Mouse (Mus musculus): ENCODE results near the gene R3hcc1l. TPM values are rescaled to one million over a fixed set of nuclear protein-coding genes. Genes with fewer than 3 reads are reported as not detected.

The R3hcc1l gene
- polyA plus RNA-seq, 2 experiments = 7.8 to 12.2 TPM

DNA sequence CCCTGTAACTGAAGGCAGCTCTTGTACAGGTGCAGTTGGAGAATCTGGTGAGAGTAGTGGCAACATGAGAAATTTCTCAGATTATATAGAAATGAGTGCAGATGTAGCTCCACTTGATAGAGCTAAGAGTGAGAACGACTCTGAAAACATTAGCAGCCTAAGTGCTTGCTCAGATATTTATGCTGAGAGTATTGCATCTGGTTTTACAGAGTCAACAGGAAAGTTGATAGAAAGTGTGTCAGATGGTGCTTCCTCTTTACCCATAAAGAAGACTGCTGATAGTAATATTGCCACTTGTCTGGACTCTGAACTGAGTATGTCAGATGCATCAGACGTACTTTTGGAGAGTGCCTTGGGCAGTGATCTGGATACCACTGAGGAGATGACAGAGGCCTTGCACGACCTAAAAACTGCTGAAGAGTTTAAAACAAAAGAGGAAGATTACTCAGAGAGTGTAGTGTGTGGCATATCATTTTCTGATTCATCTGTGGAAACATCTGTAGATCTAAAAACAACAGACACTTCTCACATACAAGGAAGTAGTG is 45.2 kb downstream of the R3hcc1l start:
- H3K9ac ChIP-seq (replicated peaks) = no peak overlapping the region
- H3K4me2 ChIP-seq (ENCODE audit: low read depth) = no peak overlapping the region
- H3K4me3 ChIP-seq (ENCODE audit: insufficient read depth in 1 of 2, low read depth in 2 of 2, low read length in 2 of 2) = no peak overlapping the region
- DNase-seq (ENCODE audit: low read depth in 3 of 3, low spot score in 3 of 3) (no peak), ATAC-seq (ENCODE audit: insufficient read depth) (no peak)
- H3K27ac ChIP-seq = no peak overlapping the region
- TF ChIP-seq CTCF (IDR thresholded peaks at IDR 0.05; ENCODE audit: low read depth) (no peak), EP300 (IDR thresholded peaks at IDR 0.05; ENCODE audit: low read depth) (no peak)
- H3K4me1 ChIP-seq (replicated peaks; ENCODE audit: control insufficient read depth in 2 of 2, insufficient read depth in 2 of 2, low read length in 1 of 2) = no peaks in the 10 kb centered on the region
- H3K9me3 ChIP-seq (ENCODE audit: control insufficient read depth, low read length) = no peaks in the 10 kb centered on the region
- H3K36me3 ChIP-seq (replicated peaks; ENCODE audit: control insufficient read depth, insufficient read depth, low read depth) = peaks cover 14% of the 10 kb centered on the region
- 58% methylated on average over 3 of the region's 3 CpGs for WGBS (ENCODE audit: insufficient replicate concordance)
- no peaks in the 10 kb centered on the region for H3K27me3 ChIP-seq (ENCODE audit: control insufficient read depth, insufficient read depth, low read length)

- 80% methylated on average over 4 of the region's 4 CpGs for WGBS (ENCODE audit: insufficient replicate concordance)
- DNase-seq (ENCODE audit: low read depth in 3 of 3, low spot score in 3 of 3) (no peak), ATAC-seq (ENCODE audit: insufficient read depth) (no peak)
- Histone ChIP-seq H3K9ac (replicated peaks) (no peak overlapping the region), H3K4me3 (ENCODE audit: insufficient read depth in 1 of 2, low read depth in 2 of 2, low read length in 2 of 2) (no peak overlapping the region), H3K36me3 (replicated peaks; ENCODE audit: control insufficient read depth, insufficient read depth, low read depth) (peaks cover 14% of the 10 kb centered on the region), H3K9me3 (ENCODE audit: control insufficient read depth, low read length) (no peaks in the 10 kb centered on the region), H3K27me3 (ENCODE audit: control insufficient read depth, insufficient read depth, low read length) (no peaks in the 10 kb centered on the region), H3K4me1 (replicated peaks; ENCODE audit: control insufficient read depth in 2 of 2, insufficient read depth in 2 of 2, low read length in 1 of 2) (no peaks in the 10 kb centered on the region), H3K27ac (no peak overlapping the region), H3K4me2 (ENCODE audit: low read depth) (no peak overlapping the region)
- no peak for TF ChIP-seq CTCF (IDR thresholded peaks at IDR 0.05; ENCODE audit: low read depth)
- TF ChIP-seq EP300 (IDR thresholded peaks at IDR 0.05; ENCODE audit: low read depth) = no peak
Measured at GRCm38 (mm10) chr19:42566283-42567019, 47.9 kb downstream of the R3hcc1l start.

DNA sequence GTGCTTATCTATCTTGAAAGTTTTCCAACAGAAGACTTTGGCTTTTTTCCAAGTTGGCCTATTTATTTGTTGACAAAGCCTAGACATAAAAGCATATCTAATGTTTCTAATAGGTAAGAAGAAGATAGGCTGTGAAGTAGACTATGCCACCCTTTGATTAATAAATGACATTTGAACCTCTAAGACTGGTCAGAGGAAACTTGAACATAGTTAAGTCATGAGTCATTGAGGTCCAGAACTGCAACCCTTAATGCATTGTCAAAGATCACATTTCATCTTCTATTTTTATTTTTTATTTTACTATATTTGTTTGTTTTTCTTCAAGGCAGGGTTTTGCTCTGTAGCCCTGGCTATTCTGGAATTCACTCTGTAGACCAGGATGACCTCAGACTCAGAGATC is 48.5 kb downstream of the R3hcc1l start:
- H3K4me3 ChIP-seq (ENCODE audit: insufficient read depth in 1 of 2, low read depth in 2 of 2, low read length in 2 of 2) = no peak overlapping the region
- H3K9me3 ChIP-seq (ENCODE audit: control insufficient read depth, low read length) = no peaks in the 10 kb centered on the region
- no peak overlapping the region for H3K4me2 ChIP-seq (ENCODE audit: low read depth)
- TF ChIP-seq CTCF (IDR thresholded peaks at IDR 0.05; ENCODE audit: low read depth) (no peak), EP300 (IDR thresholded peaks at IDR 0.05; ENCODE audit: low read depth) (no peak)
- H3K9ac ChIP-seq (replicated peaks) = no peak overlapping the region
- H3K4me1 ChIP-seq (replicated peaks; ENCODE audit: control insufficient read depth in 2 of 2, insufficient read depth in 2 of 2, low read length in 1 of 2) = no peaks in the 10 kb centered on the region
- peaks cover 14% of the 10 kb centered on the region for H3K36me3 ChIP-seq (replicated peaks; ENCODE audit: control insufficient read depth, insufficient read depth, low read depth)
- H3K27me3 ChIP-seq (ENCODE audit: control insufficient read depth, insufficient read depth, low read length) = no peaks in the 10 kb centered on the region
- no peak overlapping the region for H3K27ac ChIP-seq
- DNase-seq (ENCODE audit: low read depth in 3 of 3, low spot score in 3 of 3) (no peak), ATAC-seq (ENCODE audit: insufficient read depth) (no peak)

DNA sequence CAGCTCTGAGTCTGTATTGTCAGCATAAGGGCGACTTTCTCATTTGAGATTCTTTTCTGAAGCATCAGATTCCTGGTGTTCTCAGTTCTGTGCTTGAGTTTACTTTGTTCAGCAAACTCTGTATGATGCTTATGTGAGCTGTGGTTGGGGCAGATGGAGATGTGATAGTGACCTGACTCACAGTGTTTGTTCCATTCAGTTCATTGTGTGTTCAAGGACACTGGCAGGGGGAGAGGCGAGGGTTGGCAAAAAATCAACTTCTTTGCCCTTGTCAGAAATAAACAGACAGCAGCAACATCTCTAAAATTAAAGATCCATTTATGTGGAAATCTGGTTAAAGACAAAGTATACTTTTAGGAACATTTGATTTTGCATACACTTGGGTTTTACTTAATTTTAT is 50.5 kb downstream of the R3hcc1l start:
- H3K27ac ChIP-seq = no peak overlapping the region
- DNase-seq (ENCODE audit: low read depth in 3 of 3, low spot score in 3 of 3) (no peak), ATAC-seq (ENCODE audit: insufficient read depth) (no peak)
- H3K9me3 ChIP-seq (ENCODE audit: control insufficient read depth, low read length) = no peaks in the 10 kb centered on the region
- no peak overlapping the region for H3K4me3 ChIP-seq (ENCODE audit: insufficient read depth in 1 of 2, low read depth in 2 of 2, low read length in 2 of 2)
- H3K27me3 ChIP-seq (ENCODE audit: control insufficient read depth, insufficient read depth, low read length) = no peaks in the 10 kb centered on the region
- H3K9ac ChIP-seq (replicated peaks) = no peak overlapping the region
- no peak overlapping the region for H3K4me2 ChIP-seq (ENCODE audit: low read depth)
- no peaks in the 10 kb centered on the region for H3K4me1 ChIP-seq (replicated peaks; ENCODE audit: control insufficient read depth in 2 of 2, insufficient read depth in 2 of 2, low read length in 1 of 2)
- 63% methylated on average over 2 of the region's 2 CpGs for WGBS (ENCODE audit: insufficient replicate concordance)
- H3K36me3 ChIP-seq (replicated peaks; ENCODE audit: control insufficient read depth, insufficient read depth, low read depth) = no peaks in the 10 kb centered on the region
- TF ChIP-seq EP300 (IDR thresholded peaks at IDR 0.05; ENCODE audit: low read depth) (no peak), CTCF (IDR thresholded peaks at IDR 0.05; ENCODE audit: low read depth) (no peak)

- H3K36me3 ChIP-seq (replicated peaks; ENCODE audit: control insufficient read depth, insufficient read depth, low read depth) = no peaks in the 10 kb centered on the region
- 74% methylated on average over 4 of the region's 4 CpGs for WGBS (ENCODE audit: insufficient replicate concordance)
- no peak for DNase-seq (ENCODE audit: low read depth in 3 of 3, low spot score in 3 of 3)
Measured at GRCm38 (mm10) chr19:42571291-42571690, 52.7 kb downstream of the R3hcc1l start.

More at GRCm38 (mm10) chr19:42571291-42571690, 52.7 kb downstream of the R3hcc1l start:
- TF ChIP-seq EP300 (IDR thresholded peaks at IDR 0.05; ENCODE audit: low read depth) (no peak), CTCF (IDR thresholded peaks at IDR 0.05; ENCODE audit: low read depth) (no peak)
- H3K27me3 ChIP-seq (ENCODE audit: control insufficient read depth, insufficient read depth, low read length) = no peaks in the 10 kb centered on the region
- no peak overlapping the region for H3K9ac ChIP-seq (replicated peaks)
- H3K4me2 ChIP-seq (ENCODE audit: low read depth) = no peak overlapping the region
- no peak overlapping the region for H3K4me3 ChIP-seq (ENCODE audit: insufficient read depth in 1 of 2, low read depth in 2 of 2, low read length in 2 of 2)
- no peak overlapping the region for H3K27ac ChIP-seq
- H3K9me3 ChIP-seq (ENCODE audit: control insufficient read depth, low read length) = no peaks in the 10 kb centered on the region
- ATAC-seq (ENCODE audit: insufficient read depth) = no peak
- H3K4me1 ChIP-seq (replicated peaks; ENCODE audit: control insufficient read depth in 2 of 2, insufficient read depth in 2 of 2, low read length in 1 of 2) = no peaks in the 10 kb centered on the region; a peak in 1 of 4 replicates

Measured in liver, embryonic 14.5 days (tissue).